Mouse (Mus musculus): ENCODE measurements at regions not wholly inside any gene's neighbourhood (a gene's known extent, or its start where the extent isn't known, plus 50 kb on each side); places are given as distances from the start of the nearest gene placed in this dataset.
A peak's percentile ranks its signal among the peaks of the same experiment; 100 is the strongest.
"Not testable (repeated sequence)": the region's sequence is repeated elsewhere in the genome, so short reads cannot be mapped to it uniquely, and the experiment has no call there.

DNA sequence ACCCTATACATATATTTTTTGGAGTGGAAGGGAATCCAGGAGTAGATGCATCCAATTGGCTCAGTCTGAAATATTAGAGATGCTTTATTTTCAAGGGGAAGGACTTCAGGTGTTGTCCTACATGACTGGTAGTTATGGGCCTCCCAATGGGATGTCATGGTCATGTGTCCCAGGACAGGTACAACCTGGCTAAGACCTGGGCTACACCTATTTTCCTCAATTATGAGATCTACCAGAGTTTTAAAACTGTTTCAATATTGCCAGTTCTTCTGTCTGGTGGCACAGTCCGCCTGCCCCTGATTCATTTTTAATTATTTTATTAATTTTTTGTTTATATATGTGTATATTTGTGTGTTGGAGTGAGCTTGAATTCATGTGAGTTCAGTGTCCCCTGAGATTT, 481.6 kb upstream of the 9530002B09Rik start:
- H3K27me3 ChIP-seq (ENCODE audit: control insufficient read depth, insufficient read depth, low read length); H3K9ac ChIP-seq (replicated peaks; ENCODE audit: low read depth, low read length); H3K4me1 ChIP-seq (ENCODE audit: control insufficient read depth, insufficient read depth); H3K36me3 ChIP-seq (replicated peaks; ENCODE audit: control insufficient read depth, insufficient read depth, low read length); H3K4me3 ChIP-seq (ENCODE audit: low read depth, low read length); H3K27ac ChIP-seq (ENCODE audit: low read depth); ATAC-seq (ENCODE audit: insufficient read depth, low read depth); H3K4me2 ChIP-seq (ENCODE audit: low read depth, low read length): not testable (repeated sequence)
- H3K9me3 ChIP-seq (replicated peaks; ENCODE audit: control insufficient read depth, low read length) = peaks cover 29% of the 10 kb centered on the region
- DNase-seq (ENCODE audit: low spot score) = peak; percentile 1
- WGBS = 46% methylated on average over 1 of the region's 1 CpGs

DNA sequence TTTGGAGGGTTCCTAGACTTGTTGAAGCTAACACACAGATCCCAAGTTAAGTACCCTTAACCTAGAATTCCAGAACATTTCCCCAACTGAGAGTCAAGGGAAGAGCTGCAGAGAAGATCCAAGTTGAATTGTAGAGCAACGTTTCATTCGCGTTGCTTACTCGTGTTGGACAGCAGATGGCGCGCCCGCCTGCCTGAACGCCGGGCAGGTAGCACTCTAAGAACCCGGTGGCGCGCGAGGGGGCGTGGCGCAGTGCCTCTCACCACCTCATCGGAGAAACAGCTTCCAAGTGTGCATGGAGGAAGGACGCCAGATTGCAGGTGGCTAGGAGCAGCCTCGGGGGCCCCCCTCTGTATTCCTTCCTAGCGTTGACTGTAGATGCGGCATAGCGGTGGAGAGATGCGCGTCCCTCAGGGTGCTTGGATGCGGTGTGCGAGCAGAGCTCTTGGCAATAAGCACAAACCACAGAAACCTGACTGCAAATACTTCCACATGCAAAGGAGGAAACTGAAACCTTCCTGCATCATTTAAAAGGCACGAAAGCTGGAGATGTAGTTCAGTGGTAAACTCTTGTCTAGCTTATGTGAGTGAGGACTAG, 440.8 kb upstream of the 9530002B09Rik start:
- H3K4me1 ChIP-seq (ENCODE audit: control insufficient read depth, insufficient read depth); H3K9ac ChIP-seq (replicated peaks; ENCODE audit: low read depth, low read length); H3K27ac ChIP-seq (ENCODE audit: low read depth); H3K27me3 ChIP-seq (ENCODE audit: control insufficient read depth, insufficient read depth, low read length); H3K9me3 ChIP-seq (replicated peaks; ENCODE audit: control insufficient read depth, low read length); H3K36me3 ChIP-seq (replicated peaks; ENCODE audit: control insufficient read depth, insufficient read depth, low read length); H3K4me2 ChIP-seq (ENCODE audit: low read depth, low read length); DNase-seq (ENCODE audit: low spot score); ATAC-seq (ENCODE audit: insufficient read depth, low read depth); H3K4me3 ChIP-seq (ENCODE audit: low read depth, low read length): not testable (repeated sequence)
- no CpG with 5 or more reads among the region's 26 CpGs for WGBS

All from heart, postnatal 0 days (tissue).